Mouse (Mus musculus): ENCODE data around the gene Esrp2.

GRCm38 (mm10) chr8:106157419-106157818, 20.6 kb upstream of the Esrp2 start:
- no peak for TF ChIP-seq RAD21 (IDR thresholded peaks at IDR 0.05; ENCODE audit: low read depth, low read length)
- no peak for TF ChIP-seq CHD2 (IDR thresholded peaks at IDR 0.05; ENCODE audit: low read length)
- no peak for TF ChIP-seq BHLHE40 (IDR thresholded peaks at IDR 0.05; ENCODE audit: low read depth, low read length)
- no peak for TF ChIP-seq POLR2A (IDR thresholded peaks at IDR 0.05; ENCODE audit: low read depth, low read length)

Measured in CH12.LX (cell line).